Mouse (Mus musculus) lung, adult 2 months (tissue): Measurements from ENCODE around the gene Cops3. TPM values are rescaled to one million over a fixed set of nuclear protein-coding genes. Genes with fewer than 3 reads are reported as not detected.

Source experiments
- DNase-seq: peaks from one replicate; pipeline ENCODE4 v3.0.0; 2022
- H3K4me1 ChIP-seq: fragments of 200-500 bp; 2 replicates; pipeline ENCODE4 v1.6.1; 2011; ENCODE audit warnings: low read length; ENCODE audit not compliant: control insufficient read depth, insufficient read depth
- H3K4me3 ChIP-seq: fragments of 200-500 bp; replicated peaks from 2 replicates; pipeline ENCODE3; 2011; ENCODE audit warnings: low read depth, mild to moderate bottlenecking, control low read depth, low read length; ENCODE audit errors: extremely low read depth
- CTCF ChIP-seq: fragments of 200-500 bp; IDR thresholded peaks from 2 replicates; pipeline ENCODE4 v1.5.1; 2011; ENCODE audit warnings: mild to moderate bottlenecking, low read length, control low read depth; ENCODE audit not compliant: insufficient read depth
- POLR2A ChIP-seq: fragments of 200-500 bp; IDR thresholded peaks from 2 replicates; pipeline ENCODE4 v1.6.1; 2011; ENCODE audit warnings: low read depth, mild to moderate bottlenecking, control low read depth, low read length, borderline replicate concordance; ENCODE audit errors: extremely low read depth
- WGBS: fragments of 180-500 bp; shearing (Covaris S2); methylation state at CpG from one replicate; pipeline ENCODE4 v1.1.7; 2018; 5-methylcytosine and 5-hydroxymethylcytosine counted together
- polyA plus RNA-seq: library from polyadenylated mRNA; depleted of rRNA; stranded (reverse); fragments of >200 nt; gene quantifications from 2 replicates; pipeline ENCODE4 v1.2.3, GENCODE M21; 2012

Gene Cops3
- polyA plus RNA-seq, 1 experiment: 17.7 TPM

GRCm38 (mm10) chr11:59814936-59815335 lies 24.7 kb downstream of the Cops3 start:
- TF ChIP-seq CTCF: no peak
- TF ChIP-seq POLR2A: no peak
- H3K4me1 ChIP-seq: no peaks in the 10 kb centered on the region; the same call in 1 of the 2 replicates
- H3K4me3 ChIP-seq: no peak overlapping the region
- WGBS: 86% methylated on average over 6 of the region's 6 CpGs
- no peak for DNase-seq

GRCm38 (mm10) chr11:59814311-59814710 lies 25.3 kb downstream of the Cops3 start:
- no peak for DNase-seq
- WGBS: 84% methylated on average over 1 of the region's 1 CpGs
- TF ChIP-seq POLR2A: no peak
- TF ChIP-seq CTCF: no peak
- no peak overlapping the region for H3K4me3 ChIP-seq
- H3K4me1 ChIP-seq: no peaks in the 10 kb centered on the region; the same call in 1 of the 2 replicates

- no peaks in the 10 kb centered on the region; the same call in none of the 2 replicates for H3K4me1 ChIP-seq
- no peak for DNase-seq
- TF ChIP-seq CTCF (no peak), POLR2A (no peak)
- WGBS: 74% methylated on average over 3 of the region's 3 CpGs
- H3K4me3 ChIP-seq: no peak overlapping the region
Measured at GRCm38 (mm10) chr11:59813276-59813675, 26.4 kb downstream of the Cops3 start.

GRCm38 (mm10) chr11:59811211-59811610 lies 28.4 kb downstream of the Cops3 start:
- WGBS: 32% methylated on average over 4 of the region's 4 CpGs
- Histone ChIP-seq H3K4me1 (no peaks in the 10 kb centered on the region; the same call in none of the 2 replicates), H3K4me3 (no peak overlapping the region)
- TF ChIP-seq CTCF (no peak), POLR2A (no peak)
- no peak for DNase-seq

GRCm38 (mm10) chr11:59810480-59811158 lies 29.0 kb downstream of the Cops3 start:
- TF ChIP-seq CTCF: no peak
- no peak for TF ChIP-seq POLR2A
- 39% methylated on average over 14 of the region's 14 CpGs for WGBS
- Histone ChIP-seq H3K4me1 (no peaks in the 10 kb centered on the region; the same call in none of the 2 replicates), H3K4me3 (peak overlapping the region; percentile 75)
- DNase-seq: no peak

GRCm38 (mm10) chr11:59809670-59810474 lies 29.8 kb downstream of the Cops3 start, which contains the start of gene Flcn:
Flcn (minus strand) TSS chr11:59810016.
- TF ChIP-seq CTCF: no peak
- TF ChIP-seq POLR2A: peak; percentile 97
- H3K4me1 ChIP-seq: no peaks in the 10 kb centered on the region; the same call in none of the 2 replicates
- DNase-seq: peak; percentile 91
- peak within 1 kb of the TSS; percentile 75 for H3K4me3 ChIP-seq
- WGBS: under 1% methylated on average over 52 of the region's 52 CpGs

GRCm38 (mm10) chr11:59809071-59809669 lies 30.5 kb downstream of the Cops3 start:
- TF ChIP-seq CTCF: no peak
- TF ChIP-seq POLR2A: no peak
- WGBS: under 1% methylated on average over 15 of the region's 15 CpGs
- Histone ChIP-seq H3K4me1 (no peaks in the 10 kb centered on the region; the same call in none of the 2 replicates), H3K4me3 (peak overlapping the region; percentile 75)
- DNase-seq: no peak

GRCm38 (mm10) chr11:59808170-59808960 lies 31.3 kb downstream of the Cops3 start:
- no peak for TF ChIP-seq POLR2A
- 59% methylated on average over 14 of the region's 14 CpGs for WGBS
- no peak for DNase-seq
- H3K4me1 ChIP-seq: no peaks in the 10 kb centered on the region; the same call in none of the 2 replicates
- peak overlapping the region; percentile 44 for H3K4me3 ChIP-seq
